Mouse (Mus musculus) forebrain, embryonic 14.5 days (tissue): Measurements from ENCODE around the gene Mcfd2. TPM values are rescaled to one million over a fixed set of nuclear protein-coding genes. Genes with fewer than 3 reads are reported as not detected.

ENCODE experiments used
- ATAC-seq: fragments of 200-750 bp; cut with Nextera tagmentation; 2 replicates; pipeline ENCODE4 v1.8.0; 2017; ENCODE audit warnings: mild to moderate bottlenecking, moderate library complexity
- DNase-seq: peaks from one replicate; pipeline ENCODE4 v3.0.0-alpha.2; 2015; ENCODE audit warnings: low spot score
- H3K27ac ChIP-seq: fragments of 300-500 bp; sonication (generic); 2 replicates; pipeline ENCODE4 v1.5.1; 2014; ENCODE audit warnings: low read depth, mild to moderate bottlenecking, control low read depth, low read length, moderate library complexity
- H3K27me3 ChIP-seq: fragments of 300-500 bp; sonication (generic); replicated peaks from 2 replicates; pipeline ENCODE4 v1.6.1; 2014; ENCODE audit warnings: low read length, control low read depth, mixed read lengths; ENCODE audit not compliant: control insufficient read depth, insufficient read depth
- H3K36me3 ChIP-seq: fragments of 300-500 bp; sonication (generic); 2 replicates; pipeline ENCODE4 v1.6.1; 2014; ENCODE audit warnings: low read length, control low read depth; ENCODE audit not compliant: control insufficient read depth, insufficient read depth
- H3K4me1 ChIP-seq: fragments of 300-500 bp; sonication (generic); 2 replicates; pipeline ENCODE4 v1.6.1; 2014; ENCODE audit warnings: antibody characterized with exemption, low read length, control low read depth; ENCODE audit not compliant: control insufficient read depth, insufficient read depth
- H3K4me2 ChIP-seq: fragments of 300-500 bp; sonication (generic); 2 replicates; pipeline ENCODE4 v1.6.1; 2014; ENCODE audit warnings: mild to moderate bottlenecking, control low read depth, low read length
- H3K4me3 ChIP-seq: fragments of 300-500 bp; sonication (generic); 2 replicates; pipeline ENCODE4 v1.5.1; 2014; ENCODE audit warnings: low read depth, low read length, control low read depth
- H3K9ac ChIP-seq: fragments of 300-500 bp; sonication (generic); 2 replicates; pipeline ENCODE4 v1.6.1; 2014; ENCODE audit warnings: mild to moderate bottlenecking, low read length, control low read depth, moderate library complexity
- H3K9me3 ChIP-seq: fragments of 300-500 bp; sonication (generic); replicated peaks from 2 replicates; pipeline ENCODE4 v1.6.1; 2016; ENCODE audit warnings: low read length, control low read depth, mixed read lengths; ENCODE audit not compliant: control insufficient read depth
- whole genome bisulfite sequencing: fragments of 180-500 bp; shearing (Covaris S2); extraction: QIAGEN DNeasy Blood & Tissue Kit; methylation state at CpG from one replicate; pipeline ENCODE4 v1.1.7; 2014; 5-methylcytosine and 5-hydroxymethylcytosine counted together
- polyA plus RNA-seq: library from polyadenylated mRNA; unstranded; fragments of >200 nt; fragmentation: Nextera tagmentation; extraction: Ambion mirVana; gene quantifications from 2 replicates; pipeline ENCODE4 v1.2.1, GENCODE M21; 2014

Gene Mcfd2
- polyA plus RNA-seq, 1 experiment from 2014 or later: 63.4 TPM

DNA sequence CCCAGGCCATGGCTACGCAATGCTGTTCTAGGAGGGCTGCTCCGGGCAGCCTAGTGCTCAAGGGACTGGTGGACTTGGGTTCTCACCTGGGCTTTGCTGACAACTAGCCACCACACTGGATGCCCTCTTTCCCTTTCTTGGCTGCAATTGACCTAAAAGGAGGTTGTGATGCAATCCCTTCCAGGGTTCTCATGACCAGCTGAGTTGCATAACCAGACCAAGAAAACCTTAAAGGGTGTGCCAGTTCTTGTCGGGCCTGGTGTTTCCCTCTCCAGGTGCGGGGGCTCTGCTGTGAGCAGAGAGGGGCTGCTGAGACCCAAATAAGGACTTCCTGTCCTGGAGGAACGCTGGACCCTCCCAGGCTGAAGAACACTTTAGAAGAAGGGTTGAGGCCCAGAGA is 27.4 kb upstream of the Mcfd2 start:
- Histone ChIP-seq H3K4me1 (no peaks in the 10 kb centered on the region), H3K4me3 (no peak overlapping the region), H3K27ac (no peak overlapping the region), H3K9me3 (no peaks in the 10 kb centered on the region), H3K36me3 (no peaks in the 10 kb centered on the region), H3K27me3 (no peaks in the 10 kb centered on the region), H3K4me2 (no peak overlapping the region), H3K9ac (no peak overlapping the region)
- WGBS: 89% methylated on average over 5 of the region's 5 CpGs
- no peak for ATAC-seq
- no peak for DNase-seq

DNA sequence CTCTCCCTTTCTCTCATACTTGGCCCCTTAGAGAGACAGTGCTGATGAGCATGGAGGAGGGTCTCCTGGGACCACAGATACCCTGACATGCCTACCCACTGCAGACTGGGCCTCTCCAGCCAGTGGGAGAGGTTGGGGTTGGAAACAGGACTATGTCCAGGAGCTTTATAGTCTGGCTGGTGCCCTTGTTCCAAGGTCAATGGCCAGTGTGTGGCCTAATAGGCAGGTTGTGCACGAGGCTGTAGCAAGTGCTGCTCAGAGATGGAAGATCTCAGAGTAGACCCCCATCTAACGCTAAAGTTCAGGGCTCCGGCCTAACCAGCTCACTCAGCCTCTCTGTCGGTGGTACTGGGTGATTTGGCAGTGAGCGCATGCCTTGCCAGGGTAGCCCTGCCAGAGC is 26.0 kb upstream of the Mcfd2 start:
- Histone ChIP-seq H3K9me3 (no peaks in the 10 kb centered on the region), H3K4me3 (no peak overlapping the region), H3K27ac (no peak overlapping the region), H3K27me3 (no peaks in the 10 kb centered on the region), H3K36me3 (no peaks in the 10 kb centered on the region), H3K4me2 (no peak overlapping the region), H3K4me1 (no peaks in the 10 kb centered on the region), H3K9ac (no peak overlapping the region)
- DNase-seq (no peak), ATAC-seq (no peak)
- 95% methylated on average over 5 of the region's 5 CpGs for WGBS

DNA sequence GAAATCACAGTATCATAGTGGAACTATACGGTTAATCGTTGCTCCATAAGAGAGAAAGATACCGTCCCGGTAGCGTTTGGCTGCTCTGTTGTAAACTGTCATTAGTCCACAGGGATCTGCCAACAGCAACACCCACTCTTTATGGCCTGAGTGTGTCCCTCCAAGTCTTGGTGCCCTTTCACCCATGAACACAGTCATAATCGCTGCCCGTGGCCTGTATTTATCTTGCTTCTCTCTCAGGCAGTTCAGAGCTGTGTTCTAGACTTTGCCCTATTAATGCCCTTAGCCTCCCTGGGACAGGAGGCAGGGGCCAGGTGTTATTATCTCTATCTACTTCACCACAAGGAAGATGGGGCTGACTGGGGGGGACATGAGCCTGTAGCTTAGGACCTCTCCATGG is 25.3 kb upstream of the Mcfd2 start:
- Histone ChIP-seq H3K4me3 (no peak overlapping the region), H3K27ac (no peak overlapping the region), H3K36me3 (no peaks in the 10 kb centered on the region), H3K4me1 (no peaks in the 10 kb centered on the region), H3K9me3 (no peaks in the 10 kb centered on the region), H3K9ac (no peak overlapping the region), H3K4me2 (no peak overlapping the region), H3K27me3 (no peaks in the 10 kb centered on the region; the same call in 1 of the 2 replicates)
- WGBS: 94% methylated on average over 7 of the region's 7 CpGs
- DNase-seq (no peak), ATAC-seq (no peak)

DNA sequence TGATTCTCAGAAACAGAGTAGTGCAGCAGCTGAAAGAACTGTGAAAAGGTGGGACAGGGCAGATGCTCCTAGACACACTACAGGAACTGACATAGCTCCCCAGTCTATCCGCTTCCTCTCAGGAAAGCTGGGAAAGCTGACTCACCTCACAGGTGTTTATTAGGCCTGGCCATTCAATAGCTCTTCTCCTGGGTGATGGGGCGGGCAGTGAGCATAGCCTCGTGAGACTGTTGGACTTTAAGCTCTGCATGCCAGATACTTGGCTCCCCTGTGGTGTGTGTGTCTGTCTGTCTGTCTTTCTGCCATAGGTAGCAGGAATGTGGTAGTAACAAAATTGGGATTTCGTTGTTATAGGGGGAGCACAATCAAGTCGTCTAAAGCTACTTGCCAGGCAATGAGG is 23.6 kb upstream of the Mcfd2 start:
- H3K27me3 ChIP-seq: peaks cover 10% of the 10 kb centered on the region
- no peak overlapping the region for H3K27ac ChIP-seq
- DNase-seq (no peak), ATAC-seq (no peak)
- no peak overlapping the region for H3K4me2 ChIP-seq
- WGBS: 77% methylated on average over 5 of the region's 5 CpGs
- no peaks in the 10 kb centered on the region for H3K36me3 ChIP-seq
- no peaks in the 10 kb centered on the region for H3K9me3 ChIP-seq
- H3K4me3 ChIP-seq: no peak overlapping the region
- H3K4me1 ChIP-seq: no peaks in the 10 kb centered on the region
- H3K9ac ChIP-seq: no peak overlapping the region

DNA sequence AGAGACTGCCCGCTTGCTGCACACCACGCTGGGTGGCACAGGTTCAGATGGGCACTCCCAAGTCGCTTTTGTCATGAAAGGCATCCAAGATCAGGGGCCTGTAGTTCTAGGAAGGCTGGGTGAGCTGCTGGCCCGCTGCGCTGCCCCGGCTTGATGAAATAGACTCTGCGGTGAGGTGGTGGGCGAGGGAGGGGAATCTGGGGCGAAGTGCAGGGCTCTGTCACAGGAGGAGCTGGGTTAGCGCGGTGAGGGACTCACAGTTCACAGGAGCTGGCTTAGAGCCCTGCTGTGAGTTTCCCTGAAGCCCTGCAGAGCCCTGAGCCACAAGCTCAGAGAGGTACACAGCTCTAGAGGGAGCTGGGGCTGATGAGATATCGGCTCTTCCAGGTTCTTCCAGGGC is 22.4 kb upstream of the Mcfd2 start:
- Histone ChIP-seq H3K4me3 (no peak overlapping the region), H3K36me3 (no peaks in the 10 kb centered on the region), H3K4me2 (no peak overlapping the region), H3K27me3 (peaks cover 19% of the 10 kb centered on the region), H3K9ac (no peak overlapping the region), H3K9me3 (no peaks in the 10 kb centered on the region), H3K4me1 (peaks cover 3% of the 10 kb centered on the region; the same call in 1 of the 2 replicates), H3K27ac (no peak overlapping the region)
- WGBS: 23% methylated on average over 12 of the region's 12 CpGs
- no peak for DNase-seq
- ATAC-seq: no peak

DNA sequence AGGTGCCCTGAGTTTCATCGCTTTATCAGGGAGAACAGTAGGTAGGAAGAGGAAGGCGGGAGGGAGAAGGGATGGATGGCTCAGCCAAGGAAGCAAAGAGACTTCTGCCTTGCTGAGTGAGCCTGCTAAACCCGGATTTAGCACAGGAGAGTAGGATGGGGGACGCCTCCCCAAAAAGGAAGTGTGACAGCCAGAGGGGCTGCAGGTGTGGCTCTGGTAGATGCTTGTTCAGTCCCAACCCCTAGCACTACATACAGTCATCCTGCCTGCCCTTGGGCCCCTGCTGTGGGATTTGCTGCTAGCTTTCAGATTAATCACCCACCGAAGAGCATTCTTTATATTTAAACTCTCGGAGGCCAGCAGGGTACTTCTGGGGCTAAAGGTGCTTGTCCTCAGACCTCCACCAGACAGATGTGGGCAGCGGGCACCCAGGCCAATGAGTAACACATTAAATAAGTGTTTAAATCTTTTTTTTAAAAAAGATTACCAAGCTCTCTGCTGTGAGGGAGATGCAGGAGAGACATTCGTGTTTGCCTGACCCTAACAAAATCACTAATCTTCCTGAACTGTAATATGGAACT is 21.6 kb upstream of the Mcfd2 start:
- WGBS: 36% methylated on average over 8 of the region's 8 CpGs
- ATAC-seq: no peak
- H3K27me3 ChIP-seq: peaks cover 19% of the 10 kb centered on the region
- no peak for DNase-seq
- H3K9me3 ChIP-seq: no peaks in the 10 kb centered on the region
- H3K4me1 ChIP-seq: peaks cover 3% of the 10 kb centered on the region; the same call in 1 of the 2 replicates
- H3K9ac ChIP-seq: no peak overlapping the region
- H3K36me3 ChIP-seq: no peaks in the 10 kb centered on the region
- no peak overlapping the region for H3K27ac ChIP-seq
- H3K4me3 ChIP-seq: no peak overlapping the region
- H3K4me2 ChIP-seq: no peak overlapping the region

DNA sequence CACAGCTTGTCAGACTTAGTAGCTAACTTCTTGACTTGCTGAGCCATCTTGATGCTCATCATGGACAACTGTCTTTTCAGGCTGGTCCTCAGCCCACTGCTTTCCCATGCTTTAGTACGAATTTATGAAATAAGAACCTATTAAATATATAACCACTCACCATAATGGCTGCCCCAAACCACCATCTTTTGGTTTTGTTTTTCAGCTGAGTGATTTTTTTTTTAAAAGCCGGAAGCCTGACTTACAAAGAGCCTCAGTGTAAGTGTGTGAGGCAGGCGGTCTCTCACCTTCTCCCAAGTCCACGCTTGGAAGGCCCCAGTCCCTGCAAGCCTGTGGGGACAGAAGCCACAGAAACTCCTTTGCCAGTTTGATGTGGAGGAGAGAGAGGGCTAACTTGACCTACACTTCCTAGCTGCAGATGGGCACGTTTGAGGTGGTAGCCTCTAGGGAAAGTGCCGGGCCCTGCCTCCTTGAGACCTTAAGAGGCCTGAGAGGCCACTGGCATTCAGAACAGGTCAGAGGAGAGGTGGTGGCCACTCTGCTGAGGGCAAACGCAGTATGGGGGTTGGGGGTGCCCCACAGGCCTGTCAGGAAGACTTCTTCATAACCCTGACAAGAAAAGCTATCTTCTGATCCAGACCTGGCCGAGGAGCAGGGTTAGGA is 20.9 kb upstream of the Mcfd2 start:
- H3K27me3 ChIP-seq: peaks cover 21% of the 10 kb centered on the region
- 59% methylated on average over 8 of the region's 8 CpGs for WGBS
- no peak for DNase-seq

DNA sequence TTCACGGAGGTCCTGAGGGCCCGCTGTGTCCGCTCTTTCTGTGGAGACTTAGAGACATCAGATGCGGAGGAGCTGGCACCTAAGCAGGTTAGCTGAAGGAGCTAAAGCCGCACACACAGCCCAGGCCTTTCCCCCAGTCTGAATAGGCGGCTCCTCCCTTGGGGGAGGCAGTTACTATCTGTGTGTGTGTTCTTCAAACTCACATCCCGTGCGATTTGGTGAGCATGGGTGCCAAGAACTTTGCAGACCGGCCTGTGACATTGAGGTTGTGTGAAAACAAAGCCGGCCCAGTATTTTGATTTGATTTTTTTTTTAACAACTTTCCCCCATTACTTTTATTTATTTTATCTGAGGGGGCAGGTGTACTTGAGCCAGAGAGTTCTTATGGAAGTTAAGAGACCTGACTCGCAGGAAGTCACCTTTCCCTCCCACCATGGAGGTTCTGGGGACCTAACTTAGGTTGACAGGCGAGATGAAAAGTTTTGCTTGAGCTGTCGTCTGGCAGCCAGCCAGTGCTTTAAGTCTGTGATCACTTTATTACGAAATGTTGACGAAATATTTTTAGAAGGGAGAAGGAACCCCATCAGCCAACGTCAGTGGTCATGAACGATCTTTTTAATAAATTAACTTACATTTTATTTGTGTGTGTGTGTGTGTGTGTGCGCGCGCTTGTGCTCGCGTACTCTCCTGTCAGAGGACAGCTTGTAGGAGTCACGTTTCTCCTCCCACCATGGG is 20.2 kb upstream of the Mcfd2 start:
- H3K27ac ChIP-seq: no peak overlapping the region
- 78% methylated on average over 23 of the region's 23 CpGs for WGBS
- no peaks in the 10 kb centered on the region for H3K36me3 ChIP-seq
- H3K9ac ChIP-seq: no peak overlapping the region
- H3K4me1 ChIP-seq: peaks cover 9% of the 10 kb centered on the region; the same call in 1 of the 2 replicates
- H3K27me3 ChIP-seq: peaks cover 25% of the 10 kb centered on the region
- H3K4me2 ChIP-seq: no peak overlapping the region
- ATAC-seq: no peak
- no peaks in the 10 kb centered on the region for H3K9me3 ChIP-seq
- DNase-seq: no peak
- no peak overlapping the region for H3K4me3 ChIP-seq

More for the DNA sequence above, 20.9 kb upstream of the Mcfd2 start:
- no peak for ATAC-seq
- Histone ChIP-seq H3K4me2 (no peak overlapping the region), H3K4me1 (peaks cover 7% of the 10 kb centered on the region; the same call in 1 of the 2 replicates), H3K9me3 (no peaks in the 10 kb centered on the region), H3K27ac (no peak overlapping the region), H3K36me3 (no peaks in the 10 kb centered on the region), H3K4me3 (no peak overlapping the region), H3K9ac (no peak overlapping the region)
